Mouse (Mus musculus) CH12.LX (cell line): ENCODE measurements at regions not wholly inside any gene's neighbourhood (a gene's known extent, or its start where the extent isn't known, plus 50 kb on each side); places are given as distances from the start of the nearest gene placed in this dataset.

ENCODE experiments used
- DNase-seq: peaks from one replicate; pipeline ENCODE4 v3.0.0-alpha.2; 2013; ENCODE audit errors: extremely low read depth
- H3K27ac ChIP-seq: 2 replicates; pipeline ENCODE4 v1.5.1; 2012; ENCODE audit warnings: low read depth, mild to moderate bottlenecking, control low read depth, moderate library complexity; ENCODE audit not compliant: insufficient read depth
- H3K27me3 ChIP-seq: replicated peaks from 2 replicates; pipeline ENCODE3; 2012; ENCODE audit warnings: inconsistent platforms
- H3K36me3 ChIP-seq, 2 experiments: replicated peaks in 1 of 2; 2 replicates each; pipeline versions ENCODE3 to v1.6.1; 2012; ENCODE audit warnings: inconsistent platforms in 1 of 2, low read length in 1 of 2, mild to moderate bottlenecking in 1 of 2, mixed read lengths in 1 of 2, moderate library complexity in 1 of 2; ENCODE audit not compliant: control insufficient read depth in 1 of 2, insufficient read depth in 1 of 2
- H3K4me1 ChIP-seq, 2 experiments: 2 replicates each; pipeline ENCODE4 v1.6.1; 2012; ENCODE audit warnings: inconsistent platforms in 1 of 2, moderate library complexity in 1 of 2; ENCODE audit not compliant: insufficient read depth in 2 of 2, control insufficient read depth in 1 of 2
- H3K4me2 ChIP-seq: 2 replicates; pipeline ENCODE4 v1.6.1; 2012; ENCODE audit warnings: low read depth, mild to moderate bottlenecking, control low read depth; ENCODE audit not compliant: poor library complexity, insufficient read depth, severe bottlenecking
- H3K4me3 ChIP-seq, 3 experiments: fragments of 150-350 bp in 1 of 3; sonication (generic) in 1 of 3; replicated peaks in 1 of 3; 2 replicates each; pipeline versions ENCODE3 to v1.5.1; 2011 to 2012; ENCODE audit warnings: low read depth in 2 of 3, low read length in 2 of 3, mild to moderate bottlenecking in 2 of 3, moderate library complexity in 2 of 3, control low read depth in 1 of 3, improper control_type of control experiment in 1 of 3, inconsistent platforms in 1 of 3, mixed read lengths in 1 of 3; ENCODE audit not compliant: poor library complexity in 1 of 3
- H3K79me2 ChIP-seq: replicated peaks from 2 replicates; pipeline ENCODE4 v1.6.1; 2012; ENCODE audit warnings: mild to moderate bottlenecking, moderate library complexity; ENCODE audit not compliant: control insufficient read depth, poor library complexity, insufficient read depth, severe bottlenecking; ENCODE audit errors: extremely low read depth
- H3K9ac ChIP-seq: 2 replicates; pipeline ENCODE4 v1.6.1; 2012; ENCODE audit warnings: low read depth, mild to moderate bottlenecking, control low read depth, moderate library complexity; ENCODE audit not compliant: insufficient read depth
- H3K9me3 ChIP-seq: replicated peaks from 2 replicates; pipeline ENCODE3; 2012; ENCODE audit warnings: low read length, inconsistent platforms, mixed read lengths
- BHLHE40 ChIP-seq: IDR thresholded peaks from 2 replicates; pipeline ENCODE4 v1.6.1; 2011; ENCODE audit warnings: mild to moderate bottlenecking, low read depth, low read length, improper control_type of control experiment
- CHD1 ChIP-seq: IDR thresholded peaks from 2 replicates; pipeline ENCODE4 v1.6.1; 2012; ENCODE audit warnings: low read depth, low read length, improper control_type of control experiment, inconsistent platforms
- CHD2 ChIP-seq: IDR thresholded peaks from 2 replicates; pipeline ENCODE4 v1.6.1; 2011; ENCODE audit warnings: low read length, improper control_type of control experiment
- CTCF ChIP-seq, 2 experiments: IDR thresholded peaks in 1 of 2; conservative IDR thresholded peaks in 1 of 2; 2 replicates each; pipeline ENCODE4 v1.5.1; 2011 to 2012; ENCODE audit warnings: low read depth in 2 of 2, low read length in 2 of 2, improper control_type of control experiment in 1 of 2, inconsistent platforms in 1 of 2, mild to moderate bottlenecking in 1 of 2, moderate library complexity in 1 of 2
- E2F4 ChIP-seq: IDR thresholded peaks from 2 replicates; pipeline ENCODE4 v1.6.1; 2011; ENCODE audit warnings: low read depth, low read length, improper control_type of control experiment; ENCODE audit not compliant: insufficient replicate concordance
- EP300 ChIP-seq: IDR thresholded peaks from 2 replicates; pipeline ENCODE4 v1.6.1; 2011; ENCODE audit warnings: low read length, improper control_type of control experiment
- HCFC1 ChIP-seq: IDR thresholded peaks from 2 replicates; pipeline ENCODE4 v1.6.1; 2012; ENCODE audit warnings: low read depth, mild to moderate bottlenecking, inconsistent platforms, low read length, improper control_type of control experiment
- JUND ChIP-seq: conservative IDR thresholded peaks from 2 replicates; pipeline ENCODE4 v1.6.1; 2011; ENCODE audit warnings: low read depth, low read length, improper control_type of control experiment
- KAT2A ChIP-seq: IDR thresholded peaks from 2 replicates; pipeline ENCODE4 v1.6.1; 2012; ENCODE audit warnings: low read length, improper control_type of control experiment, inconsistent platforms; ENCODE audit not compliant: insufficient replicate concordance
- MAFK ChIP-seq: IDR thresholded peaks from 2 replicates; pipeline ENCODE4 v1.6.1; 2011; ENCODE audit warnings: low read length, improper control_type of control experiment; ENCODE audit not compliant: insufficient replicate concordance
- MAZ ChIP-seq: IDR thresholded peaks from 2 replicates; pipeline ENCODE4 v1.6.1; 2012; ENCODE audit warnings: low read depth, mild to moderate bottlenecking, inconsistent platforms, low read length, improper control_type of control experiment, moderate library complexity
- MYC ChIP-seq: IDR thresholded peaks from 2 replicates; pipeline ENCODE4 v1.6.1; 2011; ENCODE audit warnings: low read depth, mild to moderate bottlenecking, improper control_type of control experiment, low read length
- NELFE ChIP-seq: IDR thresholded peaks from 2 replicates; pipeline ENCODE4 v1.6.1; 2011; ENCODE audit warnings: low read depth, low read length, improper control_type of control experiment
- PAX5 ChIP-seq: IDR thresholded peaks from 2 replicates; pipeline ENCODE4 v1.6.1; 2012; ENCODE audit warnings: low read length, inconsistent platforms, mixed read lengths
- POLR2A ChIP-seq: IDR thresholded peaks from 2 replicates; pipeline ENCODE4 v1.6.1; 2011; ENCODE audit warnings: low read depth, mild to moderate bottlenecking, improper control_type of control experiment, low read length
- POLR2AphosphoS2 ChIP-seq: IDR thresholded peaks from 2 replicates; pipeline ENCODE4 v1.6.1; 2011; ENCODE audit warnings: low read depth, low read length, improper control_type of control experiment
- RAD21 ChIP-seq: IDR thresholded peaks from 2 replicates; pipeline ENCODE4 v1.6.1; 2011; ENCODE audit warnings: low read depth, mild to moderate bottlenecking, low read length, improper control_type of control experiment, moderate library complexity
- RCOR1 ChIP-seq: conservative IDR thresholded peaks from 2 replicates; pipeline ENCODE4 v1.6.1; 2012; ENCODE audit warnings: low read depth, mild to moderate bottlenecking, inconsistent platforms, low read length, improper control_type of control experiment
- SMC3 ChIP-seq: IDR thresholded peaks from 2 replicates; pipeline ENCODE4 v1.6.1; 2011; ENCODE audit warnings: low read depth, low read length, improper control_type of control experiment
- USF2 ChIP-seq: conservative IDR thresholded peaks from 2 replicates; pipeline ENCODE4 v1.6.1; 2011; ENCODE audit warnings: low read depth, low read length, improper control_type of control experiment
- ZC3H11A ChIP-seq: IDR thresholded peaks from 2 replicates; pipeline ENCODE4 v1.6.1; 2012; ENCODE audit warnings: low read depth, mild to moderate bottlenecking, inconsistent platforms, low read length, improper control_type of control experiment
- ZKSCAN1 ChIP-seq: IDR thresholded peaks from 2 replicates; pipeline ENCODE4 v1.6.1; 2012; ENCODE audit warnings: low read depth, inconsistent platforms, low read length, improper control_type of control experiment, borderline replicate concordance
- ZMIZ1 ChIP-seq: IDR thresholded peaks from 2 replicates; pipeline ENCODE4 v1.6.1; 2012; ENCODE audit warnings: low read depth, mild to moderate bottlenecking, inconsistent platforms, low read length, improper control_type of control experiment
- ZNF384 ChIP-seq: IDR thresholded peaks from 2 replicates; pipeline ENCODE4 v1.6.1; 2012; ENCODE audit warnings: low read depth, low read length, improper control_type of control experiment, inconsistent platforms
- dilution Hi-C: fragments of 300-500 bp; cut with MboI; formaldehyde crosslinking; loops from 2 replicates; pipeline ENCODE4 v1.14.3; 2020; ENCODE audit warnings: low sequenced_read_pairs; ENCODE audit not compliant: extremely low pct_unique_long_range_greater_than_20kb, extremely low pct_ligation_motif_present
- in situ Hi-C: fragments of 300-500 bp; cut with MboI; formaldehyde crosslinking; loops from 3 replicates; pipeline ENCODE4 v1.14.3; 2019; ENCODE audit warnings: low sequenced_read_pairs, low pct_ligation_motif_present, low pct_unique_long_range_greater_than_20kb, mixed read lengths

GRCm38 (mm10) chr5:73851501-73851900, 200.3 kb downstream of the Spata18 start:
- TF ChIP-seq USF2 (no peak), BHLHE40 (no peak), MAFK (no peak), HCFC1 (no peak), KAT2A (no peak), MYC (no peak), ZKSCAN1 (no peak), NELFE (no peak), POLR2A (no peak), JUND (no peak), RCOR1 (no peak), EP300 (no peak), PAX5 (no peak), CHD2 (no peak), ZNF384 (no peak), ZC3H11A (no peak), CTCF (conservative IDR thresholded peaks at IDR 0.05 in 1 of 2, IDR thresholded peaks at IDR 0.05 in 1 of 2; ENCODE audit: low read depth in 2 of 2, low read length in 2 of 2) (no peak), POLR2AphosphoS2 (no peak), E2F4 (no peak), ZMIZ1 (no peak)
- DNase-seq = no peak
- Histone ChIP-seq H3K27me3 (peaks cover 15% of the 10 kb centered on the region), H3K36me3 (no peaks in the 10 kb centered on the region), H3K4me3 (no peak overlapping the region), H3K4me1 (peaks cover 5 to 28% of the 10 kb centered on the region in 2 experiments), H3K79me2 (no peaks in the 10 kb centered on the region), H3K4me2 (no peak overlapping the region), H3K9me3 (no peaks in the 10 kb centered on the region), H3K9ac (no peak overlapping the region), H3K27ac (no peak overlapping the region)
- dilution Hi-C loops = no loop called here
- in situ Hi-C loops = loop anchor here (10.0 kb wide), 2 partner anchors 433 to 1303 kb away; partner anchors contain the start of gene Pdgfra

GRCm38 (mm10) chr5:73854025-73854773, 203.0 kb downstream of the Spata18 start:
- in situ Hi-C loops (loop anchor here (10.0 kb wide), 2 partner anchors 431 to 1301 kb away; partner anchors contain the start of gene Pdgfra), dilution Hi-C loops (no loop called here)
- Histone ChIP-seq H3K4me3 (no peak overlapping the region), H3K9ac (no peak overlapping the region), H3K9me3 (peaks cover 1% of the 10 kb centered on the region), H3K27me3 (peaks cover 11% of the 10 kb centered on the region), H3K36me3 (no peaks in the 10 kb centered on the region), H3K27ac (no peak overlapping the region), H3K4me1 (peaks cover 0 to 7% of the 10 kb centered on the region in 2 experiments; a peak in 2 of 4 replicates), H3K79me2 (no peaks in the 10 kb centered on the region), H3K4me2 (peak overlapping the region; percentile 59; the same call in 1 of the 2 replicates)
- DNase-seq = peak; percentile 87
- TF ChIP-seq RAD21 = peak; percentile 97
- TF ChIP-seq ZC3H11A = peak; percentile 35
- TF ChIP-seq CHD1 = no peak
- TF ChIP-seq MAZ = 0 out of 2 replicates have a peak, but pooled peaks have one; percentile 28
- no peak for TF ChIP-seq POLR2AphosphoS2
- peak; percentile 88 for TF ChIP-seq SMC3
- TF ChIP-seq CHD2 = peak; percentile 76
- peak; percentile 63 to 92 for TF ChIP-seq CTCF (conservative IDR thresholded peaks at IDR 0.05 in 1 of 2, IDR thresholded peaks at IDR 0.05 in 1 of 2; ENCODE audit: low read depth in 2 of 2, low read length in 2 of 2)
- TF ChIP-seq, all 38 proteins: peak for 6
